Mouse (Mus musculus) kidney, adult 2 months (tissue): Measurements from ENCODE around the gene Tox2. TPM values are rescaled to one million over a fixed set of nuclear protein-coding genes. Genes with fewer than 3 reads are reported as not detected.

ENCODE experiments used
- DNase-seq: peaks from one replicate; pipeline ENCODE4 v3.0.0; 2021
- H3K27ac ChIP-seq: fragments of 200-500 bp; 2 replicates; pipeline ENCODE4 v1.5.1; 2012; ENCODE audit warnings: low read depth, low read length, control low read depth, inconsistent platforms; ENCODE audit not compliant: insufficient read depth
- H3K27me3 ChIP-seq: fragments of 200-500 bp; replicated peaks from 2 replicates; pipeline ENCODE4 v1.6.1; 2012; ENCODE audit warnings: mild to moderate bottlenecking, moderate library complexity, low read length, inconsistent platforms; ENCODE audit not compliant: control insufficient read depth, insufficient read depth
- H3K36me3 ChIP-seq: fragments of 200-500 bp; 2 replicates; pipeline ENCODE4 v1.6.1; 2012; ENCODE audit warnings: mild to moderate bottlenecking, moderate library complexity, low read length, inconsistent platforms; ENCODE audit not compliant: control insufficient read depth, insufficient read depth
- H3K4me1 ChIP-seq: fragments of 200-500 bp; 2 replicates; pipeline ENCODE4 v1.6.1; 2011; ENCODE audit warnings: low read length; ENCODE audit not compliant: control insufficient read depth, insufficient read depth
- H3K4me3 ChIP-seq: fragments of 200-500 bp; 2 replicates; pipeline ENCODE4 v1.5.1; 2011; ENCODE audit warnings: mild to moderate bottlenecking, low read depth, low read length, control low read depth; ENCODE audit not compliant: insufficient read depth
- CTCF ChIP-seq: fragments of 200-500 bp; conservative IDR thresholded peaks from 2 replicates; pipeline ENCODE4 v1.5.1; 2011; ENCODE audit warnings: low read depth, mild to moderate bottlenecking, control low read depth, low read length, moderate library complexity, mixed read lengths; ENCODE audit not compliant: insufficient read depth, insufficient read length
- POLR2A ChIP-seq: fragments of 200-500 bp; IDR thresholded peaks from one replicate; pipeline ENCODE4 v1.6.1; 2011; ENCODE audit warnings: low read depth, low read length, control low read depth
- WGBS: fragments of 180-500 bp; shearing (Covaris S2); methylation state at CpG from one replicate; pipeline ENCODE4 v1.1.7; 2018; 5-methylcytosine and 5-hydroxymethylcytosine counted together
- polyA plus RNA-seq: library from polyadenylated mRNA; depleted of rRNA; stranded (reverse); fragments of >200 nt; gene quantifications from 2 replicates; pipeline ENCODE4 v1.2.3, GENCODE M21; 2012

The Tox2 gene
- polyA plus RNA-seq, 1 experiment: 1.4 TPM

DNA sequence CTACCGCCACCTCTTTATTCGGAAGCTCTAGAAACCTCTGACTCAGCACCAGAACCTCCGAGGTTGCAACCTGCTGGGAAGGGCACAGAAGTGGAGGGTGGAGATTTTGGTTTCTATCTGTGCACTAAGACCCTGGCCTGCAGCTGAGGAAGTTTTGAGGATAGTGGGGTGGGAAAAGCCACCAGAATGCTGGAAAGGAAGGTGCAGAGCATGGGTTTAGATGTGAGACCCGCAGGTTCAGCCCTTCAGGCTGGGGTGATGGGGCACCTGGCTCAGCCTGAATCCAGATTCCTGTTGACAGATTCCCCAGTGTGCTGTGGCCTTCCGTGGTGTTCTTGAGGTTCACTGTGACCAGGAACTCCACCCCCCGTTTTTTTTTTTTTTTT lies 2.3 kb downstream of the Tox2 start:
- no peak for DNase-seq
- no peak overlapping the region for H3K4me3 ChIP-seq
- 7% methylated on average over 6 of the region's 6 CpGs for WGBS
- H3K36me3 ChIP-seq: no peaks in the 10 kb centered on the region
- no peak overlapping the region for H3K27ac ChIP-seq
- TF ChIP-seq POLR2A (no peak), CTCF (no peak)
- H3K27me3 ChIP-seq: peaks cover 8% of the 10 kb centered on the region
- no peaks in the 10 kb centered on the region for H3K4me1 ChIP-seq

DNA sequence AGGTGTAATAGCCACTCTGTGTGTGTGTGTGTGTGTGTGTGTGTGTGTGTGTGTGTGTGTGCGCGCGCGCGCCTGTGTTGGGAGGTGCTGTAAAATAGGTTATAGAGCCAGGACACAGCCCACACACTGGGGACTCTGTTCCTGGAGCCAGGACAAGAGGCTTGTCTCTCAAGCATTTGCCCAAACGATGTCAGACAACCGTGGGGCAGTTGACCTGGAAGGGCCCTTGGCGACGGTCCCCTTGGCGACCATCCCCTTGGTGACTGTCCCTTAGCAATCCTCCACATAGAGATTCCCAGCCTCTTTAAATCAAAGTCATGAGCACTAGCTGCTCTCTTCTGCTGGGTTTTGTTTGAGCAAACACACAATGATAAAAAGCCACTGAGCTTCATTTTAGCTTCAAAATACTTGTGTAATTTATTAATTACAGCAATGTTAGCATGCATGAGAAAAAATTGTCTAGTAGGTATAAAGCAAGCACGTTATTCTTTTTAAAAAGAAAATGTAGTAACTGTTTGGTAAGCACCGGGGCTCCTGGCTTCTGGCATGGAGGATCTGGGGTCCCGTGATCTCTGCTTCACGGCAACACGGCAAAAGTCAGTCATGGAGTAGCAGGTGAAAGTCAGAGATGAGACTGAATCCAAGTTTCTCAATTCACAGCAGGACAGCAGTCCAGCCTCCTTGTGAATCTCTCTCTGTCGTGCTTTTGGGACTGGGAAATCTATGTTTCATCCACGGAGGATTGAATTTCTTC lies 3.0 kb downstream of the Tox2 start:
- Histone ChIP-seq H3K4me1 (no peaks in the 10 kb centered on the region), H3K4me3 (no peak overlapping the region), H3K27me3 (peaks cover 8% of the 10 kb centered on the region), H3K27ac (no peak overlapping the region), H3K36me3 (no peaks in the 10 kb centered on the region)
- WGBS: 44% methylated on average over 17 of the region's 17 CpGs
- no peak for DNase-seq
- TF ChIP-seq CTCF: no peak

- Histone ChIP-seq H3K36me3 (no peaks in the 10 kb centered on the region), H3K27me3 (peaks cover 8% of the 10 kb centered on the region), H3K4me1 (no peaks in the 10 kb centered on the region), H3K27ac (no peak overlapping the region), H3K4me3 (no peak overlapping the region)
- TF ChIP-seq CTCF: peak; percentile 25; the same call in 1 of the 2 replicates
- TF ChIP-seq POLR2A: no peak
- DNase-seq: no peak
- 100% methylated on average over 2 of the region's 2 CpGs for WGBS
Measured at GRCm38 (mm10) chr2:163207315-163207714, 4.4 kb downstream of the Tox2 start.

- WGBS: 81% methylated on average over 8 of the region's 8 CpGs
Measured at GRCm38 (mm10) chr2:163209139-163209538, 6.2 kb downstream of the Tox2 start.

GRCm38 (mm10) chr2:163213085-163213484 lies 10.2 kb downstream of the Tox2 start:
- no peaks in the 10 kb centered on the region for H3K27me3 ChIP-seq

More at GRCm38 (mm10) chr2:163209139-163209538, 6.2 kb downstream of the Tox2 start:
- Histone ChIP-seq H3K27ac (no peak overlapping the region), H3K4me1 (no peaks in the 10 kb centered on the region), H3K4me3 (no peak overlapping the region), H3K36me3 (no peaks in the 10 kb centered on the region), H3K27me3 (peaks cover 6% of the 10 kb centered on the region)
- TF ChIP-seq POLR2A (no peak), CTCF (no peak)
- no peak for DNase-seq

DNA sequence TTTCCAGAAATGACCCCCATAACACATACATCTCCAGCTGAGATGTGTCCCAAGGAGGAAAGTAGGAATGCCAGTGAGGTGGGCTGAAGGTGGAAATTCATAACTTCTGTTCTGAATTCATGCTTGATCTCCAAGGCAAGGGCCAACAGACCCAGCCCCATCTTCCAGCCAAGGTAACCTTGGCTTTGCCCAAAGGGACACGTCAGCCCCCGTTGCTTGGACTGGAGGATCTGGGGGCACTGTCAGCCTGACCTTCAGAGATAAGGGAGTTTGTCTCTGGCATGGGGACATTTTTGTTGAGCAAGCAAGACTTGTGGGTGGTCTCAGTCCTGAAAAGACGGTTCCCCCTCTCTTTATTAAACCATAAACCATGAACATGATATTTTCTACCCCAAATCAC lies 15.2 kb downstream of the Tox2 start:
- no peaks in the 10 kb centered on the region for H3K36me3 ChIP-seq
- no peak overlapping the region for H3K27ac ChIP-seq
- no peaks in the 10 kb centered on the region for H3K4me1 ChIP-seq
- DNase-seq: no peak
- H3K27me3 ChIP-seq: no peaks in the 10 kb centered on the region
- TF ChIP-seq CTCF: no peak
- no peak for TF ChIP-seq POLR2A
- no peak overlapping the region for H3K4me3 ChIP-seq
- 70% methylated on average over 3 of the region's 3 CpGs for WGBS

More at GRCm38 (mm10) chr2:163213085-163213484, 10.2 kb downstream of the Tox2 start:
- Histone ChIP-seq H3K4me3 (no peak overlapping the region), H3K27ac (no peak overlapping the region), H3K36me3 (no peaks in the 10 kb centered on the region), H3K4me1 (no peaks in the 10 kb centered on the region)
- TF ChIP-seq POLR2A: no peak
- TF ChIP-seq CTCF: no peak
- 18% methylated on average over 3 of the region's 3 CpGs for WGBS
- DNase-seq: no peak

- 71% methylated on average over 7 of the region's 7 CpGs for WGBS
- DNase-seq: no peak
- Histone ChIP-seq H3K27me3 (no peaks in the 10 kb centered on the region), H3K36me3 (no peaks in the 10 kb centered on the region), H3K4me1 (no peaks in the 10 kb centered on the region), H3K4me3 (no peak overlapping the region), H3K27ac (no peak overlapping the region)
- TF ChIP-seq CTCF: no peak
- no peak for TF ChIP-seq POLR2A
Measured at GRCm38 (mm10) chr2:163218571-163218970, 15.6 kb downstream of the Tox2 start.

DNA sequence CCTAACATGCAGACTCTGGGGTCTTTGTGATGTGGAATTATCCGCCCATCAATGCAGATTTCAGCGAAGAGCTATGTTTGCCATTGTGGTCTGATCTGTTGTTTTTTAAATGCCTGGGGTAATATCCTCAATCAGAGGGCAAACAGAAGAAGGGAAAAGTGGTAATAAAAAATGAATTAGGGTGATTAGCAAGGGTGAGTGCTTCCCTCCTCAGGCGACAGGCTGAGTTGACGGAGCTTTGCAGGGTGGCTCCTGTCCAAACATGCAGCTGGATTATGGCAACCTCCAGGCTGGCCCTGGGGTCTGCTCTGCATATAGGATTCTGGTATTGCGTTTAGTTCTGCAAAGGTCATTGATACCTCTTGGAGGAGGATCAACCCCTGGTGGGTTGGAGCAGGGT lies 16.5 kb downstream of the Tox2 start:
- H3K4me3 ChIP-seq: no peak overlapping the region
- H3K36me3 ChIP-seq: no peaks in the 10 kb centered on the region
- WGBS: 45% methylated on average over 5 of the region's 5 CpGs
- TF ChIP-seq CTCF: no peak
- no peak for TF ChIP-seq POLR2A
- H3K4me1 ChIP-seq: no peaks in the 10 kb centered on the region
- no peak overlapping the region for H3K27ac ChIP-seq
- no peak for DNase-seq
- H3K27me3 ChIP-seq: no peaks in the 10 kb centered on the region
